In the genomic region with DNA sequence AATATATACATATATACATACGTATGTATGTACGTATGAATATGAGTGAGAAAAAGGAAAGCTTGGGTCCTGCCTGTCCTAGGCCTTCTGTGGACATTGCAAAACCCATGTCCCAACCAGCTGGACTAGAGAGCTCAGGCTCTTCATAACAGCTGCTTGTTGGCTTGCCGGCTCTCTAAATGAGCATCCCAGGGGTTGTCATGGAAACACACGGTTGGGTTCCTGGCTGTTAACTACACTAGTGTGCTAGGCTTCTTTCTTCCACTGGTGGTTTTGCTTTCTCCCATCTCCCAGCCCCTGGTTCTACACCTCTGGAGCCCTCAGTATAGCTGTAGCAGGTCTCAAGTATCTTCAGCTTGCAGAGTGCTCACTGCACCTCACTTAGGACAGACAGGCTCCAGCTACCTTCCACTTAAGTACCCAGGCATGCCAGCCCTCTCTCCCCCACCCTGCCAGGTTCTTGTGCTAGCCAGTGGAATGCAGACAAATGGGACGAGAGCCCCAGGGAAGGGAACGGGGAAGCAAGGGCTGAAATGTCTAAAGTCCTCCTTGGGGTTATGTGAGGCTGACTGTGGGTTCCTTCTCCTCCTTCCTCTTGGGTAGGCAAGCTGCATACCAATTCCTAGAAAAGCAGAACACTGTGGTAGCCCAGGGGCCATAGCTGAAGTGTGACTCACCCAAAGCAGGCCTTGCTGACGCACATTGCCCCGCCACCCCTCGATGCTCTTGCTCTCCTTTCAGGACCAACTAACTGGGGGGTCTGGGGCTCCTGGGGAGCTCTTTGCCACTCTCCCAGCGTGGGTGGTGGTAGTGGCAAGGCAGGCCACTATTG, we compare ENCODE assay signal across 8 mouse cellular contexts. TPM values are rescaled to one million over a fixed set of nuclear protein-coding genes. Genes with fewer than 3 reads are reported as not detected.
DNase-seq lines count a peak whose midpoint lies in the region; ATAC-seq and TF ChIP-seq lines count a peak whose summit lies in the region.

No protein-coding gene starts in this region.

- peak; percentile 36 for DNase-seq in midbrain, embryonic 10.5 days (ENCODE audit: low spot score)
- no peak for DNase-seq in midbrain, embryonic 11.5 days (ENCODE audit: low spot score, missing footprints)
- DNase-seq in embryonic facial prominence, embryonic 10.5 days (ENCODE audit: low spot score): peak; percentile 37
- peak; percentile 39 to 55 for DNase-seq in heart, postnatal 14 days
- DNase-seq in layer of hippocampus, adult 18-20 months (ENCODE audit: low spot score in 2 of 2): peak; percentile 69 to 84
- peak; percentile 82 for DNase-seq in lung, postnatal 36 days

- H3K9ac ChIP-seq in midbrain, embryonic 11.5 days (ENCODE audit: low read length): no peak overlapping the region

- no peak for TF ChIP-seq CTCF in small intestine, adult 2 months (IDR thresholded peaks at IDR 0.05; ENCODE audit: extremely low read depth, insufficient read length, insufficient replicate concordance, low read depth, low read length)

- ATAC-seq in midbrain, embryonic 11.5 days (ENCODE audit: low FRiP score): no peak
- ATAC-seq in megakaryocyte-erythroid progenitor cell, adult 5-6 weeks (replicated peaks; ENCODE audit: low FRiP score, low TSS enrichment, poor library complexity, severe bottlenecking): no peak

- H3K4me3 ChIP-seq in midbrain, embryonic 10.5 days: no peak overlapping the region
- no peak overlapping the region for H3K4me3 ChIP-seq in midbrain, embryonic 11.5 days (ENCODE audit: low read depth, low read length)
- no peak overlapping the region for H3K4me3 ChIP-seq in embryonic facial prominence, embryonic 10.5 days
- no peak overlapping the region for H3K4me3 ChIP-seq in small intestine, adult 2 months (ENCODE audit: low read depth, low read length)

- H3K27me3 ChIP-seq in midbrain, embryonic 10.5 days (ENCODE audit: low read depth, poor library complexity, severe bottlenecking): no peaks in the 10 kb centered on the region
- H3K27me3 ChIP-seq in midbrain, embryonic 11.5 days (ENCODE audit: control insufficient read depth, insufficient read depth, low read length): no peaks in the 10 kb centered on the region
- no peaks in the 10 kb centered on the region for H3K27me3 ChIP-seq in embryonic facial prominence, embryonic 10.5 days (replicated peaks; ENCODE audit: low read depth, poor library complexity, severe bottlenecking)
- no peaks in the 10 kb centered on the region for H3K27me3 ChIP-seq in small intestine, adult 2 months (ENCODE audit: control insufficient read depth, insufficient read depth, low read length)

- no peak overlapping the region for H3K4me2 ChIP-seq in midbrain, embryonic 11.5 days

- H3K9me3 ChIP-seq in midbrain, embryonic 10.5 days (replicated peaks): no peaks in the 10 kb centered on the region
- H3K9me3 ChIP-seq in midbrain, embryonic 11.5 days (ENCODE audit: control insufficient read depth, low read length): no peaks in the 10 kb centered on the region
- no peaks in the 10 kb centered on the region for H3K9me3 ChIP-seq in embryonic facial prominence, embryonic 10.5 days

- 57% methylated on average over 10 of the region's 10 CpGs for WGBS in midbrain, embryonic 10.5 days
- WGBS in midbrain, embryonic 11.5 days: 67% methylated on average over 10 of the region's 10 CpGs
- WGBS in embryonic facial prominence, embryonic 10.5 days: 65% methylated on average over 10 of the region's 10 CpGs
- 69% methylated on average over 10 of the region's 10 CpGs for WGBS in small intestine, adult 2 months

- H3K36me3 ChIP-seq in midbrain, embryonic 10.5 days: peaks cover 87% of the 10 kb centered on the region
- peaks cover 6% of the 10 kb centered on the region for H3K36me3 ChIP-seq in midbrain, embryonic 11.5 days (ENCODE audit: control insufficient read depth, insufficient read depth, low read length)
- H3K36me3 ChIP-seq in embryonic facial prominence, embryonic 10.5 days (replicated peaks): peaks cover 92% of the 10 kb centered on the region
- peaks cover 65% of the 10 kb centered on the region for H3K36me3 ChIP-seq in small intestine, adult 2 months (ENCODE audit: control insufficient read depth, insufficient read depth, low read length)

- intact Hi-C loops in heart, postnatal 14 days (cut with DNase I): no loop called here

- no peak overlapping the region for H3K27ac ChIP-seq in midbrain, embryonic 10.5 days (replicated peaks)
- H3K27ac ChIP-seq in midbrain, embryonic 11.5 days (ENCODE audit: low read depth, low read length): no peak overlapping the region
- H3K27ac ChIP-seq in embryonic facial prominence, embryonic 10.5 days (replicated peaks): peak overlapping the region; percentile 75
- H3K27ac ChIP-seq in small intestine, adult 2 months (ENCODE audit: insufficient read depth, low read depth, low read length): peak overlapping the region; percentile 92

- peaks cover 18% of the 10 kb centered on the region for H3K4me1 ChIP-seq in midbrain, embryonic 10.5 days
- H3K4me1 ChIP-seq in midbrain, embryonic 11.5 days (ENCODE audit: control insufficient read depth, insufficient read depth, low read length): no peaks in the 10 kb centered on the region; the same call in 1 of the 2 replicates
- peaks cover 46% of the 10 kb centered on the region for H3K4me1 ChIP-seq in embryonic facial prominence, embryonic 10.5 days
- H3K4me1 ChIP-seq in small intestine, adult 2 months (ENCODE audit: control insufficient read depth, insufficient read depth, insufficient read length, low read length): peaks cover 10% of the 10 kb centered on the region; the same call in 1 of the 2 replicates

- TF ChIP-seq POLR2A in small intestine, adult 2 months (IDR thresholded peaks at IDR 0.05; ENCODE audit: low read depth, low read length): no peak

RNA-seq across cellular contexts. Expression of gene Eva1b, which starts 16.0 kb away (rescaled TPM):
- 22.1 and 25.0 TPM in 2 replicates for polyA plus RNA-seq in midbrain, embryonic 10.5 days (2016; fragmentation: Nextera tagmentation; extraction: Ambion mirVana)
- 22.4 and 24.8 TPM in 2 replicates for polyA plus RNA-seq in midbrain, embryonic 11.5 days (2014; fragmentation: Nextera tagmentation; extraction: Ambion mirVana)
- 37.1 and 38.9 TPM in 2 replicates for polyA plus RNA-seq in embryonic facial prominence, embryonic 10.5 days (2016; fragmentation: Nextera tagmentation; extraction: Ambion mirVana)
- 10 to 100 TPM; 23.3 to 24.9 TPM for total RNA-seq in heart, postnatal 14 days (2021)
- 1 to 10 TPM; 1.8 to 1.9 TPM for total RNA-seq in layer of hippocampus, adult 18-20 months (2021)
- 45.0 and 54.3 TPM in 2 replicates for polyA plus RNA-seq in small intestine, adult 2 months (2012; rRNA removed)
- total RNA-seq in megakaryocyte-erythroid progenitor cell, adult 5-6 weeks (2014; fragmentation: Nextera tagmentation): not detected in 2 replicates
- total RNA-seq in megakaryocyte-erythroid progenitor cell, adult 5-6 weeks (2017): 0.91 TPM in 1 of 2 replicates, not detected in the other

RNA-seq across cellular contexts. Expression of gene Stk40, which starts 27.7 kb away (rescaled TPM):
- 45.0 and 48.9 TPM in 2 replicates for polyA plus RNA-seq in midbrain, embryonic 10.5 days (2016; fragmentation: Nextera tagmentation; extraction: Ambion mirVana)
- polyA plus RNA-seq in midbrain, embryonic 11.5 days (2014; fragmentation: Nextera tagmentation; extraction: Ambion mirVana): 20.8 and 25.4 TPM in 2 replicates
- polyA plus RNA-seq in embryonic facial prominence, embryonic 10.5 days (2016; fragmentation: Nextera tagmentation; extraction: Ambion mirVana): 43.8 and 44.5 TPM in 2 replicates
- total RNA-seq in heart, postnatal 14 days (2021): 10 to 100 TPM; 28.0 to 29.5 TPM
- total RNA-seq in layer of hippocampus, adult 18-20 months (2021): 10 to 100 TPM; 30.2 to 32.9 TPM
- 14.5 and 24.0 TPM in 2 replicates for polyA plus RNA-seq in small intestine, adult 2 months (2012; rRNA removed)
- total RNA-seq in megakaryocyte-erythroid progenitor cell, adult 5-6 weeks (2014; fragmentation: Nextera tagmentation): 12.2 and 14.6 TPM in 2 replicates
- 10.0 and 11.7 TPM in 2 replicates for total RNA-seq in megakaryocyte-erythroid progenitor cell, adult 5-6 weeks (2017)

RNA-seq across cellular contexts. Expression of gene Sh3d21, which starts 31.8 kb away (rescaled TPM):
- 0.79 and 1.3 TPM in 2 replicates for polyA plus RNA-seq in midbrain, embryonic 10.5 days (2016; fragmentation: Nextera tagmentation; extraction: Ambion mirVana)
- 1.4 TPM in 2 replicates for polyA plus RNA-seq in midbrain, embryonic 11.5 days (2014; fragmentation: Nextera tagmentation; extraction: Ambion mirVana)
- 2.0 and 3.1 TPM in 2 replicates for polyA plus RNA-seq in embryonic facial prominence, embryonic 10.5 days (2016; fragmentation: Nextera tagmentation; extraction: Ambion mirVana)
- 1 to 10 TPM; 3.0 to 3.1 TPM for total RNA-seq in heart, postnatal 14 days (2021)
- total RNA-seq in layer of hippocampus, adult 18-20 months (2021): under 1 TPM; 0.57 to 0.58 TPM
- 5.2 and 6.5 TPM in 2 replicates for polyA plus RNA-seq in small intestine, adult 2 months (2012; rRNA removed)
- total RNA-seq in megakaryocyte-erythroid progenitor cell, adult 5-6 weeks (2014; fragmentation: Nextera tagmentation): 0.72 TPM in 1 of 2 replicates, not detected in the other
- total RNA-seq in megakaryocyte-erythroid progenitor cell, adult 5-6 weeks (2017): 1.1 TPM in 1 of 2 replicates, not detected in the other

RNA-seq across cellular contexts. Expression of gene Lsm10, which starts 35.1 kb away (rescaled TPM):
- polyA plus RNA-seq in midbrain, embryonic 10.5 days (2016; fragmentation: Nextera tagmentation; extraction: Ambion mirVana): 48.6 and 49.1 TPM in 2 replicates
- polyA plus RNA-seq in midbrain, embryonic 11.5 days (2014; fragmentation: Nextera tagmentation; extraction: Ambion mirVana): 40.8 and 45.7 TPM in 2 replicates
- 44.9 and 48.5 TPM in 2 replicates for polyA plus RNA-seq in embryonic facial prominence, embryonic 10.5 days (2016; fragmentation: Nextera tagmentation; extraction: Ambion mirVana)
- 10 to 100 TPM in 1 of 2 experiments, 1 to 10 TPM in 1; 9.2 to 12.8 TPM for total RNA-seq in heart, postnatal 14 days (2021)
- 10 to 100 TPM; 12.7 to 15.6 TPM for total RNA-seq in layer of hippocampus, adult 18-20 months (2021)
- 10.7 and 13.3 TPM in 2 replicates for polyA plus RNA-seq in small intestine, adult 2 months (2012; rRNA removed)
- 30.8 and 32.0 TPM in 2 replicates for total RNA-seq in megakaryocyte-erythroid progenitor cell, adult 5-6 weeks (2014; fragmentation: Nextera tagmentation)
- total RNA-seq in megakaryocyte-erythroid progenitor cell, adult 5-6 weeks (2017): 10.5 and 16.7 TPM in 2 replicates

Comparison
In these comparisons a context has a peak if more than half of its experiments do, and no peak if none do; other contexts are left out.
1. H3K27ac ChIP-seq: peak in embryonic facial prominence, embryonic 10.5 days (single experiment) and small intestine, adult 2 months (single experiment); none in midbrain, embryonic 10.5 days (single experiment) and midbrain, embryonic 11.5 days (single experiment).